Mouse (Mus musculus): ENCODE results near the gene Clic4.

DNA sequence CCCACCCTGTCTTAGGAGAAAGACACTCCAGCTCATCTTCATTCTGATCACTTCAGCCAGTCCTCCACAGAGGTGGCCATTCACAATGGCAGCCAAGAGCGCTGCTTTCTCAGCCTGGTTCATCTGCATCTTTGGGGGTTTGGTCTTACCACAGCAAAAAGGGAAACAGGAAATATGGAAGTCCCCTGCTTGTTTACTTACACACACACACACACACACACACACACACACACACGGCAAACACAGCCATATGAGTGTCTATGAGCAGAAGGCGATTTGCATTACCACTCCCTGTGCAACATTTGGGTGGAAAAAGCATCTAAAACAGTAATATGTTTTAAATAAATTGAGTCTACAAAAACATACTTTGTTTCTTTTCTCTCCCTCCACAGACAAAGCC lies 32.3 kb downstream of the Clic4 start:
- TF ChIP-seq CTCF (IDR thresholded peaks at IDR 0.05; ENCODE audit: insufficient read depth, low read depth, low read length) (no peak), POLR2A (IDR thresholded peaks at IDR 0.05; ENCODE audit: insufficient read depth, low read depth, low read length) (no peak)

Data from olfactory bulb, adult 2 months (tissue).